Mouse (Mus musculus): ENCODE results near the gene Gatad2b.

Gatad2b gene

DNA sequence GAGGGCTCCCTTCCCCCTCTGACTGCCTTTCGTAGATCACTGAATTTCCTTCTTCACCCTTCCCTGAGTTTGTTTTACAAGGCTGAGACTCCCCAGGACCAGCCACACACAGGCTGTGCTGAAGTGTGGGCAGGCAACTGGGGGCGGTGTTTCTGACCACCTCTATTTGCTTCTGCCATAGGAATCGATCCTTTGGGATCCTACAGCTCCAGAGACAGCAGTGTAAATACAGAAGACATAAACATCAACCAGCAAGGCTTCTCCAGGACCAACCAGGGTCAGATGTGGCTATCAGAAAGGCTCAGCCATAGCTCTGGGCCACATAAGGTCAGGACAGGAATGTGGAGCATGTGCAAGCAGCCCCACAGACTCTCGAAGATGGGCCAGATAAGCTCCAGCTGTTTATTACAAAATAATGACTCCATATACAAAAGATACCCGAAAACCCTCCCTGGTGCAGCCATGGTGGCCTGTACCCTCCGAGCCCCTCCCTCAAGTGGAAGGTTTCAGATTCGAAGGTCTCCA is 91.9 kb downstream of the Gatad2b start:
- no peak for DNase-seq

DNA sequence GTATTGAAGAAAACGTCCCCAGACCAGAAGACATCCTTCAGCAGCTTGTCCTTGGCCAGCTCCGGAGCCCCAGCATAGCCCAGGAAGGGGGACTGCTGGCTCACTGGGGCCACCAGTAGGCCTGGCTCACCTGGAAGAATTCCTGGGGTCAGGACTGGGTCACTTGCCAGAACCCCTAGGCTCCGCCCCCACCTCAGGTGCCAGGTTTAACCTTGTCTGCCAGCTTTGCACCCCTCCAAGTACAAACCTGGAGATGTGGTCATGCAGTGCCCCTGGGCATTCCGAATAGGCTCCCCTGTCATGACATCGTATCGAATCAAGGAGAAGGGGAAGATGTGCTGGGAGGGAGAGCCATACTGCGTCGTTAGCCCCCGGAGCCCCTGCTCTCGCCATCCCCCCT is 93.8 kb downstream of the Gatad2b start:
- no peak for DNase-seq

DNA sequence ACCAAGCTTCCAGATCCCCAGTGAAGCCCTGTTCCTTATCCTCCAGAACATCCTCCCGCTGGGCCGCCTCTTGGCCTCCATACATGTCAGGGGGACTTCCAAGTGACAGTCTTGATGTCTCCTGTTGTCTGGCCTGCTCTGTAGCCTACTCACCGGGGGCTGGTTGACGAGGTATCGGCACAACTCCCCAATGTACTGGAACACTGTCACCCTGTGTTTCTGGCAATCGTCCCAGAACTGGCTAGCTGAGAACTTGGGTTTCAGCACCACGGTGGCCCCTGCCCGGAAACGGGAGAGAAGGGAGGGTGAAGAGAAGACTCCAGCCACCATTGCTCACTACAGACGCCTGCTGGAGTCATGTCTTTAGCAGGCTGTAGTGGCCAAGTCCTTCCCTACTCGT is 94.5 kb downstream of the Gatad2b start:
- DNase-seq: no peak

DNA sequence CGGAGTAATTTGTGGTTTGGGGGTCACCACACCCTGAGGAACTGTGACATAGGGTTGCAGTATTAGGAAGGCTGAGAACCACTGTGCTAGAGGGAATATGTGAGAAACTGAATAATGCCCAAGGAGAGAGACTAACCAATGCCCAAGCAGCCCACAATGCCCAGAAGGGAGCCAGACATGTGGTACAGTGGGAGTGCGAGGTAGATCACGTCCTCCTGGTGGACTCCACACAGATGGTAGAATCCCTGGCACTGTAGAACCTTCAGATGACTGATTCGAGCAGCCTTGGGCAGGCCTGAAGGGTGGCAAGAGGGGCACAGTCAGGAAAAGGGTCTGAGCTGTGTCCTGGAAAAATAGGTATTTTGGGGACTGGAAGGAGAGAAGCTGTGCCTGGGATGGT is 95.2 kb downstream of the Gatad2b start:
- DNase-seq: no peak

DNA sequence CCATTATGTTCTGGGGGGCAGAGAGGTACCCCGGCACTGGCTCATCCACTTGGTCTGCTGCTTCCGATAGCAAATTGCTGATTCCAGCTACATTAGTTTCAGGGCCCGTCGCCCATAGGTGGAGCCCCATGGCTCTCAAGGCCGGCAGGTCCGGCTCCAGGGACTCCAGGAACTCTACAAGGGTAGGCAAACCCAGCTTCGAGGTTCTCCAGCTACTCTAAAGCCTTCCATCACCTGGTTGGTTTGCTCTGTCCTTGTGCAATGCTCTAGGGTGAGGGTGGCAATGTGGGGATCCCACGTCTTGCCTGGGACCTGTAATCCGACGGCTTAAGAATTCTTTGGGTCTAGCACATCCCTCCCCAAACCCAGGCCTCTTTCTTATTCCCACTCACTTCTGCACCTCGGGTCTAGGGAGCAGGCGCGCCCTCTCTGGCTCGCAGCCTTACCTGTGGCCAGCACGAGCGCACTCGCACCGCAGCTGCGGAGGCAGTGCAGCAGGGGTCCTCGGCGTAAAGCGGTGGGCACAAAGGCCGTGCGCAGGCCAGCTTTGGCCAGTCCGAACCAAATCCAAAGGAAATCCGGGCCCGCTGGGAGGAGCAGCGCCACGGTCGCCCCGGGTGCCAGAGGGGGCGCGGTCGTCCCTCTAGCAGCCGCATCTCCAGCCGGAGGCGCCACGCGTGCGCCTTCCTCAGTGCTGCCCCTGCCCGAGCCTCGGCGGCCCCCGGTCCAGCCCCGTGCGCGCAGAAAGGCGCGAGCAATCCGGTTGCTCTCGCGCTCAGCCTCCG is 95.9 kb downstream of the Gatad2b start:
- no peak for DNase-seq

DNA sequence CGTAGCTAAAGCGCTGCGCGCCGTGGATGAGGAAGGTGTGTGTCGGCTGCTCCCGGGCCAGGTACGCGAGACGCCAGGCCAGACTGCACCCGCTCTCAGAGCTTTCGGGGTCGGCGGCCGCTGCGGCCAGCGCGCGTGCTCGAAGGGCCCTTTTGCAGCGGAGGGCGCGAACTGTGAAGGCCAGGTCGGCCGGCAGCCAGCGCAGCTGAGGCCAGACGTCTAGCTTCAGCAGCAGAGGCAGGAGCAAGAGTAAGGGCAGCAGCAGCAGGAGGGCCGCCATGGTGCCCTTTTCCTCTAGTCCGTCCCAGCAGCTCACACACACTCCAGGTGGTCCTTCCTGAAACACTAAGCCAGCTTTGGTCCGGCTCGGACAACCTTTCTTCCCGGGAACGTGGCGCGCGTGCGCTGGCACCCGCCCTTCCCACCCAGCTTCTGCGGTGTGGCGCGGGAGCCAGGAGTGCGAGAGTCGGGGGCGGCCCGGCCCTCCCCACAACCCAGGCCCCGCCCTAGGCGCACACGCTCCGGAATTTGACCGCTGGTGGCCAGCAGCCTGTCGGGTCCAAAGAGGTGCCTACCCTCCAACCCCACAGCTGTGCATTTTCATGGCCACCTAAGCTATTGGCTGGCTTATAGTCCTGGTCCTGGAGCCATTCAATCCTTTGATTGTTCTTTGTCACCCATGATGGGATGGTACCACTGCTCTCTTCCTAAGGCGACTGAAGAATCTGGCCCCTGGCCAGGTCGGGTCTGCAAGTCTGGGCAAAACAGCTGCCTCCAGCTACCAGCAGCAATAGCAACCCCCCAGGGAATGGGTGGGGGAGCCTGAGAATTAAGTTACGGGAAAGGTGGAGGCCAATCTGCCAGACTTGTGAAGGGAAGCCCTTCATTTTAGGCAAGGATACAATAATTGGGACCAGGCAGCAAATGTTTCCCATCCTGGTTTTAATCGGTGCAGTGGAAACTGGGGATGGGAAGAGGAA is 96.8 kb downstream of the Gatad2b start, which contains the start of gene Slc27a3:
TSS of gene Slc27a3 (minus strand) at position 428 of the 980 bp plus-strand sequence.
- no peak for DNase-seq

DNA sequence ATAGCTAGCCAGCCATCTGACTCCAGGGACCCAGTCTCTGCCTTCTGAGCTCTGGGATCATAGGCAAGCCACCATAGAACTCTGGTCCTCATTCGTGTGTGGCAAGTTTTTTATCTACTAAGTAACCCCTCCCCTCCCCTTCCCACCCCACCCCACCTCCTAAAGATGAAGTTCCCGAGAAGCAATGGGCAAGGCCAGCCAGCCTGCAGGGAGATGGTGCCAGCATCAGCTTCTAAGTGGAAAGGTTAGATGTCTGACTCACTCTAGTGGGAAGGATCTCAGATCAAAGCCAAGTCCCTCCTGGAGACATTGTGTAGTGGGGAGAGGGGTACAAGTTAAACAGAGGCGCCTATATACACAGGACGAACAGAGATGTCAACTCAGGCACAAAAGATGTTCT is 98.0 kb downstream of the Gatad2b start:
- DNase-seq: no peak

DNA sequence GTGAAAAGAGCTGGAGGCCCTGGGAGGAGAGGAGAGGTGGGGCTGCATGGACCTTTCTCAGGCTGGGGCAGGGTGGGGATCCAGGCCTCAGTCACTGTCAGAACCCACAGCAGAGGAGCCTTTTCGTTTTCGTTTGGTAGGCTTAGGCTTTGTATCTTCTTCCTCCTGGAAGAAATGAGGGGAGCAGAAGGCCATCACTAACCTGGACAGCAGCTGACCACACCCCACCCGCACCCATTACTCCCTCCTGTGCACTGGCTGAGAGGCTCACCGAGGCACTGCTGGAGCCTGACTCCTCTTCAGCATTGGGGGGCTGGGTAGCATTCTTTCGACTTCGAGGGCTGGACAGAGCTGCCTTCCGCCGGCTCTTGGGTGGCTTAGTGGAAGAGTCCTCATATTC is 99.0 kb downstream of the Gatad2b start:
- no peak for DNase-seq

DNA sequence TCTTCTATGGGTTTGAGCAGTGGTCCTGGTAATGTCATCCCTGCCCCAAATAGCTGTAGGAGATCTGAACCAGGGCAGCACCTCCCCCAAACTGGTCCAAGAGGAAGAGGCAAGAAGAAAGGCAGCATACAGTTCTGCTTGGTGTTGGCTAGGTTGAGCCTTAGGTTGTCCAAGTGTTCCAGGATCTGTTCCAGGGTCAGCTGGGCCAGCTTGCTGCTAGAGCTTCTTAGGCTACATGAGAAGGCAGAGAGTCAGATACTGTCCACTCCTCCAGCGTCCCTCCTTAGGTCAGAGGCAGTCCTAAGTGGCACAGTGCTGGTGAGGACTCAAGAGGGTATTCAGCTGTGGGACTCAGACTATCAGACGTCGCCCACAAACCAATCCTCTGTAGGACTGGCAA is 99.7 kb downstream of the Gatad2b start:
- DNase-seq: no peak

DNA sequence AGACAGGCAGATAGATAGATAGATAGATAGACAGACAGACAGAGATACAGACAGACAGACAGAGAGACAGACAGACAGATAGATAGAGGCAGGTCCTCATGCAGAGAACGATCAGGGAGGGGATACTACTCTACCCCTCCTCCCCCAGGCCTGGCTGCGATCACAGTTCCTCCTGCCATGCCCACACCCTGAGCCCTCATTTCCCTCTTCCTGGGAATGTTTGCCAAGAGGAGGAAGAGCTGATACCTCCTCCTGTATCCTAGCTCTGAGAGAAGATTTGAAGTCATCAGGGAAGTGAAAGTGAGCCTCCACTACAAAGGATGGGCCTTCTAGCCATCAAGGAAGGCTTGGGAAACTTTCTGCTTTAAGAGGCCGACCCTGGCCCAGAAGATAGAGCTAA is 102.7 kb downstream of the Gatad2b start:
- no peak for DNase-seq

DNA sequence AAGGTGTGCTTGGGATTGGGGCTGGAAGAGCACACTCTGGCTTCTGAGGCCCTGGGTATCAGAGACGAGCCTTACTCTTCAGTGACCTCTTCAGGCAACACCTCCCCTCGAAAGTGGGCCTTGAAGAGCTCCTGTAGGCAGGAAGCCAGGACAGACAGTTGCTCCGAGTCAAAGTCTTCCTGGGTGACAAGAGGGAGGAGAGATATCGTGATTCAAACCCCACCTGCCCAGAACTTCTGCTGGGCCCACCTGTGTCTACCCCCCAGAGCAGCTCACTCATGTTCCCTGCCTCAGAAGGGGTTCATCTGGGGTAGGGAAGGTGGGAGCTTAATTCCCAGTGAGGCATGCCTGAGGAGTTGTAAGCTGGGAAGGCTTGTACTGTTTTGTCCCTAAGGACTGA is 108.0 kb downstream of the Gatad2b start:
- no peak for DNase-seq

DNA sequence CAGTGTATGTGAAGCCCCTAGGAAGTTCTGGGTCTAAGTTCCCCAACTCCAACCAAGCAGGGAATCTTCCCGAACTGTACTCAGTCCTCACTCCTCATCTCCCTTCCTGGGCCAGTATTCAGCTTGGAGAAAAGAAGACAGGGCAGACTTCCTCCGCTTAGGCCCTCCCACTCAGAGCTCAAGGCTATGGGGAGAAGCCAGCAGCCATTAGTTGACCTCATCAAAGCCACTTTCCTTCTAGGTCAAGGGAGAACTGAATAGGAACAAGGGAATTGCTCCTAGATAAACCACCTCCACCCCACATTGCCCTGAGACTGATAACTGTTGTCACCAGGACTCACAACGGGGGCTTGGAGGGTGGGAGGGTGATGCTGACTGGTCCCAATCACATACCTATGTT is 111.1 kb downstream of the Gatad2b start:
- no peak for DNase-seq

DNA sequence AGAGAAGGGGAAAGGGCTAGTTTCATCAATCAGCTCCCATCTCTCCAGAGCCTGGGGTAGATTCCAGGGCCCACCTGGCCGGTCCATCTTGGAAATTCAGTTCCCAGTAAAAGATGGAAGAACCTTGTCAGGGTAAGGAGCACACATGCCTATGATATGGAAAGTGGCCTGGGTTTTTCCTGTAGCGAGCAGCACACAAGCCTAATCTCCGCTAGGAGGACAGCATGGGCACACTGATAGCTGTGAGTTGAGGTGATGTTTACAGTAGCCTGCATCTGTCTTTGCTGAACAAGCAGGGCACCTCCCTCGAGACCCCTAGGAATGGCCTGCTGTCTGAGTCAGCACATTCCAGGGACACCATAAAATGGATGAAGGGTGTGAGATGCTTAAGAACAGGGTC is 111.6 kb downstream of the Gatad2b start:
- DNase-seq: no peak

DNA sequence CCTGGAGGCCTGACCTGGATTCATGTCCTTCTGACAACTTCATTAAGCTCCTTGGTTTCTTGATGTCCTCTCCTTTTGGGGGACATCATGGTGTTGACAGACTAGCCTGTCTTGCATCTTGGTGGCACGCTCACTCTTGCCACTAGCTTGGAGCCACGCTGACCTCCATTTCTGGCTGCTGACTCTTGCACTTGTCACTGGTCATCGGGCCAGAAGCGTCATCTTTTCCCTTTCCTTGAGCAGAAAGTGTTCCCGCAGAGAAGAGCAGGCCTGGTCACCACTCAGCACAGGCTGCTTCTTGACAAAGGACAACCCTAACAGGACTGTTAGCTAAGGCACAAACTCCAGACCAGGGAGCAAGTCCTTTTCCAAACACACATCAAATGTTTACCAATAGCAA is 113.4 kb downstream of the Gatad2b start:
- DNase-seq: no peak

DNA sequence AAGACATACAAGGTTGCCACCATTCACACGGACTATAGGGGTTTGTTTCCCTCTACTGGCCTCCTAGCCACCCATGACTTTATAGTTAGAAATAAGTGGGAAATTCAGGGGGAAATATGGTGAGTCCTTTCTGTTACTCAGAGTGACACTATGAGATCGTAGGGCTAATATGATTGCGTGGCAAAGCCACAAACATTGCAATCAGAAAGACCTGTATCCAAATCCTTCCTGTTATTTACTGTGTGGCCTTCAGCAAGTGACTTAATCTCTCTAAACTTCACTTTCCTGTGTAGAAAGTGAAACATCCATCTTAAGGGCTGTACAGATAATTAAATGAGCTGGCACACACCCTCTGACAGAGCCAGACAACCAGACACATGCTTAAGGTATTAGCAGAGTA is 115.7 kb downstream of the Gatad2b start:
- no peak for DNase-seq

DNA sequence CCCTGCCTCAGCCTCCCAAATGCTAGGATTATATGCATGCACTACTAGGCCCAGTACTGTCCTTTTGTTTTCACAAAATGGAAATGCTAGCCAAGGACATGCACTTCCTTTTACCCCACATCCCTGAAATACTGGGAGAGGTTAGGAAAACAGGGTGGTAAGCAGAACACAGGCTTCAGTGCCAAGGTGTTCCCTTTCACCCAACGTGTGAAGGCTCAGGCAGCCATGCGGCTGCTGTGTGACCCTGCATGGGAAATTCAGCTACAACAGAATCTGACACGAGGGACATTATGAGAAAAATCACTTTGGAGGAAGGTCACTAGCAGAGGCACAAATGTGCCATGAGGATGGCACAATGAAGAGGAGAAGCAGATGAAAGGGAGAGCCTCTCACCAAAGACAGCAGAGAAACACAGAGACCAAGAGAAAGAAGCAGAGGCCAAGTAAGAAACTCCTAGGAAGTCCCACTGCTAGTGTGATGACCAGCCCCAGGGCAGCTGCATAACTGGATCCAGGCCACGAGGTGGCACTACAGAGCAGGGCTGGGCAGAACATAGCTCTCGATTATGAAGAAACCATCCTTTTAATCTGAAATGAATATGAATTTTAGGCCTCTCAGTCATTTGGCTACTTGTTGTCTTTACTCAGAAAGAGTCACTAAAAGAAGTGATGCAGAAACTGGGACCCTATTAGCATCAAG is 119.5 kb downstream of the Gatad2b start:
- peak; percentile 35 to 73 for DNase-seq

DNA sequence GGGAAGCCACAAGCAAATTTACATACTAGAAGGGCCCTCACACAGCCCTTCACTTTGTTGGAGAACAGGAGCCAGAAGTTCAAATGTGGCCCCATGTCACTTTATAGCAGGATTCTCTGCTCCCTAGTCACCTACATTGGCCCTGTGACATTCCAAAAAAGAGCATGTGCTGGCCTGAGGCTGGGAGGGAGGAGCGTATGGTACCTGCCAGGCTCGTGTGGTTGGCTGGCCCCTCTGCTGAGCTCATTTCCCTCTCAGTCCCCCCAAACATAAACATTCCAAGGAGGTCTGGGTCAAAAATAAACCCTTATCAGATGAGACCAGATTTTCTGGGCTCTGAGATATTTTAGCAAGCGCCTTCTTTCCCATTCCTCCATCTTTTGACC is 120.0 kb downstream of the Gatad2b start:
- DNase-seq: no peak
